Mouse (Mus musculus): ENCODE results near the gene Elovl4.

Elovl4 gene

DNA sequence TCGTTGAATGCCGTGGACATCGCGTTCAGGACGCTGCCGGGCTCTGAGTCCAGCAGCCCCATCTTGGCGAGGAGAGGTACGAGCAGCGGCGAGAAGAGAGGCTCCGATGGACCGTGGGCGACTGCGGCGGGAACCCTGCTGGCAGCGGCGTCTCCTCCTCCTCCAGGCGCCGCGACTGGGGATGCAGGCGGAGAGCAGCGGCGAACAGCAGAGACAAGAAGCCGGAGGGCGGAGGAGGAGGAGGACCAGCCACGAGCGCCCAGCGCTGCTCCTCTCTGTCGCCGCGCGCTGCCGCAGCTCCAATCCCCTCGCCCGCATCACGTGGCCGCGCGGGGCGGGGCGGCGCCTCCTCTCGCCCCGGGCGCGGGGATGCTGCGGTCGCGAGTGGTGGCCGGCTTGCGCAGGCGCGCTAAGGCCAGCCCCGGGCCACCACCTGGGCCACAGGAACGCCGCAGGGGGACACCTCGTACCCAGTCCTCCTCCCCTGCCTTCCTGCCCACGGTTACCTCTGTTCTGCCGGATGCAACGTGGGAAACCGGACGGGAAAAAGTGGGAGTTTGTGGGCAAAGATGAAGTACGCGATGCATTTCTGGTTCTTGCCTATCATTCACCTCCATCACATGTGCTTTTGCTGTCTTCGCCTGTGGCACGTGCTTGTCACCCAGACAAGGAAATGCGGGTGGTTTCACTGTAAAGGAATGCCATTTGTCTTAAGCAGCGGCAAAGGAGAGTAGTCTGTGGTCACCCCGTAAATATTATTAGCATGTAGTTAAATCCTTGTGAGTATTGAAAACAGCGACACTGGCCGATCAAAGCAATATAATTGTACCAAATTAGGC lies at the start of gene Elovl4:
Elovl4 (minus strand) TSS at position 301 of the 839 bp plus-strand sequence.
- DNase-seq (ENCODE audit: low read depth, low spot score): peak; percentile 96

DNA sequence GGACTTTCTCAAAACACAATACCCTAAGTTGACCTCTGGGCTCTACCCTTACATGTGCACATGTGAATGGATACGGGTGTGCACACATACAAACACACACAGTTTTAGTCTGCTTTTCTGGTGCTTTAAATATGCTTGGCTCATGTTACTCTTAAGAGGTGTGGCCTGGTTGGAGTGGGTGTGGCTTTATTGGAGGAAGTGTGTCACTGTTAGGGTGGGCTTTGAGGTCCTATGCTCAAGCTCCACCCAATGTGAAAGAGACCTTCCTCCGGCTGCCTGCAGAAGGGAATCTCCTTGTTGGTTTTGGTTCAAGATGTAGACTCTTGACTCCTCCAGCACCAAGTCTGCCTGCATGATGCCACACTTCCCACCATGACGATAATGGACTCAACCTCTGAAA lies 46.4 kb upstream of the Elovl4 start:
- no peak for DNase-seq (ENCODE audit: low read depth, low spot score)

DNA sequence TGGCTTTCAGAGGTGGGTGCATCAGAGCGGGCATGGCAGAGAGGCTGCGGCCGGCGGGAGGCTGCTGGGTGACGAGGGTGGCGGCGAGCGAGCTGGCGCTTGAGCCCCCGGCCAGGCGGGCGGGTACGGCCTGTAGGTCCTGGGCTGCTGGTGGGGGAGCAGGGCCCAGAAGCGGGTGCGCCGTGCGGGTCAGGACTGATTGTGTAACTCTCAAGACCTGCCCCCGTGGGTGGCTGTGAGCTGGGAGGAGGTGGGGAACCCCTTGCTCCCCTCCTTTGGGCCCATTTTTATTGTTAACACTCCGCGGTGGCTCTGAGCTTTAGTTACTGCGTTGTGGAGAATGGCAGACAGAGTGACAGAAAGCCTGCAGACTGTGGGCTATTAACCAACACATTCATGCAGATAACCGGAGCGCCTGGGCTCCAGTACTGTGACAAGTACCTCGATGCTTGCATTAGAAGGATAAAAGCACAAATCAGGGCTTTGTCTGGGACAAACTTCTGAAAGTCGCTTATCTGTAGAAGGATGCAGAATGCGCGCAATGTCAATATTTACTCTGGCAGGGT lies 28.8 kb upstream of the Elovl4 start:
- no peak for DNase-seq (ENCODE audit: low read depth, low spot score)

DNA sequence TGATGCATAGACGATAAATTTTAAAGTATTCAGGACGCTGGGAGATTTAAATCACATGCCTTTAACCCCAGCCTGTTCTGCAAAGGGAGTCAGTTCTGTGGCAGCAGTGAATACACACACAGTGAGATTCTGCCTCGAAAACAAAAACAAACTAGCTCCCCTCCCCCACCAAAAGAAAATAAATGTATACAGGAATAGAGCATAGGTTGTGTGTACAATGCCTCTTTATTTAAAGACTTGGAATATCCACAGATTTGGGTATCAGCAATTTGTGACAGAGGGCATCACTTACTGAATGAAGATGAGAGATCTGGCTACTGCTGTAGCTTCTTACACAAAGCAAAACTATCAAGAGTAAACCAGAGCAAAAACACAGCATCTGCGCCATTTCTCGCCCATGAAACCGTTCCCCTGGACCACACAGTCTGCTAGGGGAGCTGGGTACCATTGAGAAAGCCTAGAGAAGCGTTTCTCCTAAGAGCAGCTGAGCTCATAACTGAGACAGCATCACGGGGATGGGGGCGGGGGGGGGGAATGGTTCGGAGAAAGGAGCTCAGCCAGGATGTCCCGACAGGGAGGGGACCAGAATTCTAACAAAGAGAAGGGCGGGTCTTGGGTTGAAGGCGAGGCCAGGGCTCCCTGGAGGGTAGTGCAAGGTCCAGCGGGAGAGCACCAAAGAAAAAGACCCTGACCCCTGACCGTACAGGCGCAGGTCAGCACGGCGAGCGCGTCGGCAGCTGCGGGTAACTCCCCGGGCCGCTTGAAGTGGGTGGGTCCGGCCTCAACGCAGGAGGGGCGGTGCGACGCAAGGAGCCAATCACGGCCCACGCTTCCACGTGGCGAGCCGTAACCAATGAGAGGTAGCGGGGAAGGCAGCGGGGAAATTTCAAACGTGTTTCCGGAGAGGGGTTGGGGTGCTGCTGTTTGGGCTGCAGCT lies 28.0 kb upstream of the Elovl4 start, which contains the start of gene Ttk:
Ttk (plus strand) TSS at position 879 of the 937 bp plus-strand sequence.
- peak; percentile 94 for DNase-seq (ENCODE audit: low read depth, low spot score)

DNA sequence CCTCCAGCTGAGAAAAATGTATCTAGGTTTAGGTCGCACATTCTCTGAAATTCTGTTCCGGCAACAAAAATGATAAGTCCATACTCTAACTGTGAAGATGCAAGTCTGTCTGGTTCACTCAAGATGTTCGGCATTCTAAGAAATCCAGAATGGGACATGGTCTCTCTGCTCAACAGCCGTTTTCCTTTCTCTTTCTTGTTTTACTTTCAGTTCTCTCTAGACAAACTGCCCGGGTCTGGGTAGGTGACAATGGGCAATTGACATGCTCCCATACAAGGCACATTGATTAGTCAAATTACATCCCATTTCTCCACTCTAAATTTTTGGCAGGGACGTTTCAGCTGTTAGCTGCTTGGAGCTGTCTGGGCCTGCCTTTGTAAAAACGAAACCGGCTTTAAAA lies 25.1 kb upstream of the Elovl4 start:
- no peak for DNase-seq (ENCODE audit: low read depth, low spot score)

DNA sequence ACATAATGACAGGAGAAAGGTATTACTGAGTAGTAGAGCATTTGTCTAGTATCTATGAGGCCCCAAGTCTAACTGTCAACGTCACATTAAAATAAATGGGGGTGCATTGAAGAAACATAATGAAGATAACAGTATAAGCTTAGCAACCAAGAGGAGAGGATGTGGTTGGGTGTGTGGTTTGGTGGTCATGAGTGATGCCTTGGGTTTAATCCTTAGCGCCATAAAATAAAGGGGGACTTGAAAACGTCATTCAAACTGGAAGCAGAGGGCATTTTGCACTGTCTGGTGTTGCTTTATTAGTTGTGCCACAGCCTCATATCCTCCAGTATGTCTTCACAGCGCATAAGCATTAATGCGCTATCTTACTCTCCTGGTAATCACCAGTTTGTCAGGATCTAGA lies 23.8 kb upstream of the Elovl4 start:
- no peak for DNase-seq (ENCODE audit: low read depth, low spot score)

DNA sequence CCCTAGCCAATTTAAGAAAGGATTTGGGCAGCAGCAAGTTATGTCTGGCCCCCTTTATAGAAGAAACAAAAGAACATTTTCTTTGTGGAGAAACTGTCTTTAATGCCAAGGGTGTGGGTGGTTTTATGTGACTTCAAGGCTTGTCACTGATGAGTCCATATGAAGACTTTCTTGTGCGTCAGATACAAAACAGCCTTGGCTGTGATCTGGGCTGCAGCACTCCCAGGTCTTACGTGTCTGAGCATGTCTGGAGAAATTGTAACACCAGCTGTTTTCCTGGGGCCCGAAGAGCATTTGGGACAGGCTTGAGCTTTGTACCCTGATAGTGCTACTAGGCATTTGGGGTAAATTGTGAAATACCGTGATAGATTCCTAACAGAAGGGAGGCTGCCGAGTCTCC lies 16.8 kb upstream of the Elovl4 start:
- DNase-seq (ENCODE audit: low read depth, low spot score): no peak

DNA sequence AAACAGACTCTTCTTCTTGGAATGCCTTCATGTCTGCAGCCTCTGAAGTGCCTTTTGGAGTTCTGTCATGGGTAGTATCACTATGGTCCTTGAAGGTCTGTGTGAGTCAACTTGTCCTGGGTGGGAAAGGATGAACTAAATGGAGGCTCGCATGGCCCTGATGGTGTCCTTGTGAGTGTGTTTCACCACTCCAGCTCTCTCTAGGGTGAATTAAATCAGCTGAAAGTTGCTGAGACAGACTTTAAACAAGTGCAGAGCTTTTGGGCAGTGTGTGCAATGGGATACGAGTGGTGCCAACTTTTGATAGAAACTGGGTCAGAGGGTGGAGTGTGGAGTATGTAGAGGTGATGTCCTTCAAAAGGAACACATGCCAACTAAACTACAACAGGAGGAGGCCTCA lies 14.9 kb upstream of the Elovl4 start:
- DNase-seq (ENCODE audit: low read depth, low spot score): no peak

DNA sequence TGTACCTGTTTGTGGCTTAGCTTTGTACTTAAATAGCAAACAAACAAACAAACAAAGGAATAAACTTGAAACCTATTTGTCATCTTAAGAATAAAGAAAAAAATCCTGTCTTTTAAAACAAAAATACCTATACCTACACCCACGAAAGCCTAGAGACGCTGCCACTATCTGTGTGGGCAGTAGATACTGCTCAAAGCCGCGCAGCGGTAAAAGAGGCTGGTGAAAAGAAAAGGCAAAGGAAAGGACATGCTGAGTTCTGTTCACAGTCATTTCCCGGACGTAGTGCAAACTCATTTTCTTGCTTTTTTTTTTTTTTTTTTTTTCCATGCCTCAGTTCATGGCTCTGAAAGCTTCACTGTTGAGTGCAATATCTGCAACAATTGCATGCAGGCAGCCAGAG lies 13.1 kb upstream of the Elovl4 start:
- DNase-seq (ENCODE audit: low read depth, low spot score): no peak

DNA sequence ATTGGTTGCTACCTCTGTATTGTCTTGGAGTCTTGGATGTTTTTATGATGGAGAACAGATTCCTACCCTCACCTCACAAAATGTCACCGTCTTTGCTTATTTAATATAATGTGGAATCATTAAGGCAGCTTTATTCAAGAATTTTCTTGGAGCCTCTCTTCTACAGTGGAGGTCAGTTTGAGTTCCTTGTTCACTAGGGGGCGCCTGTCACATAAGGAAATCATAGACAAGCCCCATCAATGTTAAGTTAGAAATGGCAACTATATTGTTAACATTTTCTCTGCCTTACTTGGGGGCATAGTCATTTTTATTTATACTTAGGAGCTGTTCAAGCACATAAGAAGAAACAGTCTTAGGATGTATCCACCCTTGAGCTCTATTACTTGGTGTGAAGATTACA lies 1.5 kb upstream of the Elovl4 start:
- peak; percentile 74 for DNase-seq (ENCODE audit: low read depth, low spot score)

DNA sequence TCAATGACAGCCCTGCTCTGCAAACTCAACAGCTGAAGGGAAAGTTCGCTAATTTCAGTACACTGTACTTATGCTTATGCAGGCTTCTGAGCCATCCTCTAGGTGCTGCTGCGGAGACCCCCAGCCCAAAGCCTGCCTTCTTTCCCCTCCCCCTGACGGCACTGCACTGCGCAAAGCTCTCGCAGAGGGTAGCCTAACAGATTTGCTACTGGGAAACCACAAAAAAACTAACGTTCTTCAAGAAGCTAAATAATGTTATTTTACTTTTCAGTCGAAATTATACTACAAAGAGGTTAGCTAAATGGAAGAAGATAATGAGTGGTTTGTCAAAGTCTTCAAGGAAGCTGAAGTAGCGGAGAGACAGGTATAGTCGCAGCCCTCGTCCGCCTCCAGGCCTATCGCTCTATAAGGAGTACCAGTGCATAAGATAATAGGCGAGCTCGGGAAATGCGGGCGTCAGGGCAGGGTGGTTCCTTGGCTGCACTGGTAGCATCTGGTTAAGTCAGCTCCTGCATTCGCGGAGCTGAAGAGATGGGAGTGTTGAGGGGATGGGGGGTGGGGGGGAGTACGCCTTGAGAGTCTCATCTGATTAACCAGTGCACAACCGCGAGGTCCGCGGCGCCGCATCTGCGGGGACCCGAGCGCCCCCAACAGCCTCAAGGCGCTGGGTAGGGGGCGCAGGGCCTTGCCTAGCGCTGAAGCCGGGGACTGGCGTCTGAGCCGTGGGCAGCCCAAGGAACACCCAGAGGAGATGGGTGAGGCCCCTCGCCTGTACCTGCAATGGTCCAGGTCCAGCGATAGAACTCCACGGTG lies 707 bp downstream of the Elovl4 start:
- peak; percentile 77 for DNase-seq (ENCODE audit: low read depth, low spot score)

DNA sequence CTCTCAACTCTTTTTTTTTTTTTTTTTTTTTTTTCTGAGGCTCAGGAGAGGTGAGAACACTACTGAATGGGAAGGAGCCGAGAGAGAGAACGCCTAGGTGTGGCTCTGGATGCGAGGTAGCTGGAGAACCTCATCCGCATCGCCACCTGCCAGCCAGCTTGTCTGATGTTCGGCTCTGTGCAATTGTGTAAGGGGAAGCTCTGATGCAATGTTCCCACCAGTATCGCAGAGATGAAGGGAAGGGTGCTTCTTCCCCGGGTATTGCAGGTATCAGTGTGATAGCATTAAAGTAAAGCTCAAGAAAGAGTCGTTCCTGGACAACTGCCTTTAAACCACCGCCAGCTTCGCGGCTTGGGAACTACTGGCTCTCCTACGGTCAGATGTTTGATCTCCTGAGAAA lies 1.7 kb downstream of the Elovl4 start:
- DNase-seq (ENCODE audit: low read depth, low spot score): peak; percentile 63

DNA sequence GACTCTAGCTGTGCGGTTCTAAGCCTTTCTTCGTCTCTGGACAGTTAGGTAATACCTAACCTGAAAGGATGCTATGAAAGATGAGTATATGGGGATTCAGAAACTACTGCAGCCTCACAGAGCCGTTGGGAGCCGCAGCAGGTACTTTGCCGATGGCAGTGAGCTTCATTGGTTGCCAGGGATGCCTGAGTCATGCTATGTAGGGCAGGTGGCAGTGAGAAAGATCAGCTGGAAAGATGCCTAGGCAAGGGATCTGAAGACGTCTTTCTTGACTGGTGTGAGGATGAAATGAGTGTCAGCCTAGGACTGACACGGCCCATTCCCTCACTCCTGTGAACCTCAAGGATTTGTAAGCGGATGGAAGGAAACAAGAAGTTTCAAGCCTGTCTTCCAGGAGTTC lies 8.2 kb downstream of the Elovl4 start:
- peak; percentile 93 for DNase-seq (ENCODE audit: low read depth, low spot score)

DNA sequence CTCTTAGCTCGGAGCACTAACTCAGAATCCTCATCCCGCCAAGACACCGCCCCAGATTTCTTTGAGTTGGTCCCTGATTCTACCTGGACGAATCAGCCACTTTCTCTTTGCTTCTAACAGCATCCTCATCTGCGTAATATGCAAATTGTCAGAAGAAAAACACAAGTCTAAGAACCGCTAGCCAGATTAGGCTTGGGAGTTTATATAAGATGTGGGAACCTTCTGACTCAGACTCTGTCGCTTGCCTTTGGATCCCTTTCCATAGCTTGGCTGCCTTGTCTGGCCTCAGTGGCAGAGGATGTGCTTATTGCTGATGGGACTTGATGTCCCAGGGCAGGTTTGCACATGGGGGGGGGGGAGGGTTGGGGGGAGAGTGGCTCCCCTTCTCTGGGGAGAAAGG lies 9.2 kb downstream of the Elovl4 start:
- peak; percentile 67 for DNase-seq (ENCODE audit: low read depth, low spot score)

DNA sequence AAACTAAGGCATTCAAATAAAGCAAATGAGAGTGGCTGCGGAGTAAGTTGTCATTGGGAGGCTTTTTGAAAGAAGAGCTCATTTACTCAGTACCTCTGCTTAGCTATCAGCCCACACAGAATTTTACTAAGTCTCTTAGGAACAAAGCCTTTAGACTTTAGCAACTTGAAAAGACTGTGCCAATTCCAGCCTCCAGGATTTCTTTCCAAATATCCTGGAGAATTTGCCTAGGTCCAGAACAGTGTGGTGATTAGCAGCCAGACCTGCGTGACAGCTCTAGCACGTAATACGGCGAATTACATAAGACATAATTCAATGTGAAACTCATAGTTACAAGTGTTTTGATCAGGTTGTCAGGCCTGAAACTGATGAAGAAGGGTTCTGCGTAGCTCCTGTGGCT lies 16.8 kb downstream of the Elovl4 start:
- peak; percentile 53 for DNase-seq (ENCODE audit: low read depth, low spot score)

DNA sequence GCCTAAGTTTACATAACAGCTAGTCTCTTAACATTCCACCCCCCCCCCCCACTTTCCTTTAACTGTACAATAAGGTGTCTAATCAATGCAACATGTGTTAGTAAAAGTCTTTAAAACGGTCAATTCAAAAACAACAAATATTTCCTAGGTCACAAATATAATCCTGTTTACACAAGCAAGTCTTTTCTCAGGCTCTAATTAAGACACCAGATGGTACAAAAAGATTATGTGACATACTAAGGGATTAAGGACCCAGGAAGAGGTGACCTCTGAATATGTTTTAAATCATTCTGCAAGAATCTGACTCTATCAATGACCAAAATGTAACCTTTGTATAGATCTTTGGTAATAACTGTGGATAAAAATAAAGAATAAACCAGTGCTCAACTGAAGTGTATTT lies 20.6 kb downstream of the Elovl4 start:
- DNase-seq (ENCODE audit: low read depth, low spot score): no peak

DNA sequence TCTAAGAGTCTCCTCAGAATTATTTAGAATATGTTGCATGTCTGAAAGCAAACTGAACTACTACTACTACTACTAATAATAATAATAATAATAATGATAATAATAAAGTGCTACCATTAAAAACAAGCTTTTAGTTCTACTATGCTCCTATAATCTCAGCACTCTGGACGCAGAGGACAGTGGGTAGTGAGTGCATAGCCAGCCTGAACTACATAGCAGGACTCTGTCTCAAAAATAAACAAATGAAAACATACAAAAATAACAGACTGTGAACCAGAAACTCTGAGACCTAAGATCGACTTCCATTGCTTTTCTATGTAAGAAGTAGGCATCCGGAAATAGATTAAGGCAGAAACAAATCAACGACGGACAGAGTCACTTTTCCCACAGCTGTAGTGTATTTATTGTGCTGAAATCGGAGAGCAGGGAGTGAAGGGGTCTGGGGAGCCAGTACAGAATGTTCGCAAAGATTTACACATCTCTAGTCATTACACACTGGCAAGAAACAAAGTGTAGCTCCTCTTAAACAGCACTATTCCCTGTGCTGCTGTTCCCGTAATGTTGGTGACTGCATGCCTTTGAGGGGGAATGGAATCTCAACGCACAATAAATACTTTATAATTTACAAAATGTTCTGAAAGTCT lies 27.6 kb downstream of the Elovl4 start:
- no peak for DNase-seq (ENCODE audit: low read depth, low spot score)

DNA sequence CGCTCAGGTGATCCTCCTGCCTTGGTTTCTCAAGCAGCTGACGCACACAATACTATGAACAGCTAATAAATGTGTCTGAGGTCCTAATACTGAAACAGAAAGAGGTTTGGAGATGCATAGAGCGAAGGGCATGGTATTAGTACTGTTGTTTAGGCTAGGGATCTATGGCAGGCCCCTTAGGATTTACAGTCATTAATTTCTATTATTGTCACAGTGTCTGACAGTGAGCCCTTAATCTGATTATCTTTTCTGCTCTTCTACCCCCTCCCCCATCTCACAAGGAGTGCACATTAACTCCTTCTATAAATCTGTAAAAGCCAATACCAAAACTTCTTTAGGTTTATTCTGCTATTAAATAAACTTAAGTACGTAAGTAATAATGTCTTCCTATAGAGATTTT lies 44.8 kb downstream of the Elovl4 start:
- DNase-seq (ENCODE audit: low read depth, low spot score): no peak

DNA sequence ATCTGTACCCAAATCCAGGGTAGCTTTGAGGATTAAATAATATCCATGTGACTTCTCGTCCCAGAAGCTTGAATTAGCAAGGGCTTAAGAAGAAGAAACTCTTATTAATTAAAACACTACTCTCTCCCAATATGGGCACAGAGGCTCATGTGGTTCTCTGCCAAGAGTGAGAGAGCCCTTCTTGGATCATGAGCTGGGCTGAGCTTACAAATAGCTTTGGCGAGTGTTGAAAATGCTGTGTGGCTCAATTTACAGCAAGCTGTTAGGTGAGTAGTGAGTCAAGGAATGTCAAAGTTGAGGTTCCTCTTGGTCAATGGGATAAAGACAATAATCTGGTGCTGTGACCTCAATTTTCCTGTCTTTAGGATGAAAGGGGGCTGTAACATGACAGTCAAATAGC lies 74.2 kb downstream of the Elovl4 start:
- no peak for DNase-seq (ENCODE audit: low read depth, low spot score)

DNA sequence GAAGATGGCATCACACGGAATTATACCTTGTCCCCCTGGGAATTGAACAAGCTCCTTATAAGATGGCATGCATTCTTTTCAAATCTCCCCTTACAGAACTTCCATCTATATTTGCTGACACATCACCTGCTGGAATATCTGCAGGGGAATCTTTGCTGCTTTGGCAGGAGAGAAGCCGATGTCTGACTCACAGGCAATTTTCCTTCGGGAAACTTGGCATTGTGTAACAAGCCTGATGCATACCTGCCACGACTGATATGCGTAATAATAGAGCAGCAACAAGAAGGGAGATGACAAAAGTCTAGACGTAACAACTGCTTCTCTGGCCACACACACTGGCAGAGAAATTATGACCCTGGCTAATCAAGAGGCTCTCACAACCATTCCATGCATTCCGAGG lies 75.2 kb downstream of the Elovl4 start:
- peak; percentile 74 for DNase-seq (ENCODE audit: low read depth, low spot score)

Data from brain, adult 2 months (tissue).